Mouse (Mus musculus) adrenal gland, postnatal 10 days (tissue): Measurements from ENCODE around the gene Bcr. TPM values are rescaled to one million over a fixed set of nuclear protein-coding genes. Genes with fewer than 3 reads are reported as not detected.

Experiments used
- DNase-seq: peaks from one replicate; pipeline ENCODE4 v3.0.0; 2021; ENCODE audit warnings: mixed read lengths
- total RNA-seq, 2 experiments: library from RNA; stranded (reverse); gene quantifications; 2 replicates each; pipeline ENCODE4 v1.2.3; 2021

The Bcr gene
- total RNA-seq, 2 experiments from 2014 or later, result 21.6 to 24.0 TPM

GRCm38 (mm10) chr10:75129283-75129710 is 68.9 kb downstream of the Bcr start:
- peak; percentile 74 for DNase-seq

- DNase-seq, result no peak
These were observed 70.1 kb downstream of the Bcr start for GRCm38 (mm10) chr10:75130372-75131046.

GRCm38 (mm10) chr10:75131625-75132024 is 71.2 kb downstream of the Bcr start:
- DNase-seq, result peak; percentile 56

- DNase-seq, result no peak
These were observed 74.6 kb downstream of the Bcr start for GRCm38 (mm10) chr10:75134861-75135517.

- DNase-seq, result no peak
These were observed 75.2 kb downstream of the Bcr start for GRCm38 (mm10) chr10:75135518-75136162.

GRCm38 (mm10) chr10:75137148-75137547 is 76.8 kb downstream of the Bcr start:
- DNase-seq, result no peak

- DNase-seq, result no peak
These were observed 84.8 kb downstream of the Bcr start for GRCm38 (mm10) chr10:75145221-75145620.

GRCm38 (mm10) chr10:75146001-75146400 is 85.6 kb downstream of the Bcr start:
- no peak for DNase-seq

- no peak for DNase-seq
These were observed 86.2 kb downstream of the Bcr start for GRCm38 (mm10) chr10:75146619-75147018.

GRCm38 (mm10) chr10:75148295-75148694 is 87.9 kb downstream of the Bcr start:
- DNase-seq, result no peak

GRCm38 (mm10) chr10:75150361-75150760 is 90.0 kb downstream of the Bcr start:
- no peak for DNase-seq

- DNase-seq, result peak; percentile 85
These were observed 90.9 kb downstream of the Bcr start for GRCm38 (mm10) chr10:75151311-75151710.

- DNase-seq, result no peak
These were observed 96.4 kb downstream of the Bcr start for GRCm38 (mm10) chr10:75156835-75157234.

GRCm38 (mm10) chr10:75157713-75158112 is 97.3 kb downstream of the Bcr start:
- DNase-seq, result no peak

- no peak for DNase-seq
These were observed 98.0 kb downstream of the Bcr start for GRCm38 (mm10) chr10:75158356-75158755.

GRCm38 (mm10) chr10:75160171-75160900 is 99.9 kb downstream of the Bcr start:
- DNase-seq, result no peak

GRCm38 (mm10) chr10:75165825-75166481 is 105.6 kb downstream of the Bcr start:
- peak; percentile 57 for DNase-seq

- peak; percentile 25 for DNase-seq
These were observed 106.2 kb downstream of the Bcr start for GRCm38 (mm10) chr10:75166601-75167000.

- DNase-seq, result peak; percentile 60
These were observed 109.9 kb downstream of the Bcr start for GRCm38 (mm10) chr10:75170207-75170850.

- DNase-seq, result no peak
These were observed 112.7 kb downstream of the Bcr start for GRCm38 (mm10) chr10:75173056-75173455.

GRCm38 (mm10) chr10:75173712-75174111 is 113.3 kb downstream of the Bcr start:
- peak; percentile 36 for DNase-seq

- no peak for DNase-seq
These were observed 116.1 kb downstream of the Bcr start for GRCm38 (mm10) chr10:75176494-75176893.
